Mouse (Mus musculus) C2C12 (cell line): ENCODE measurements around the gene Scmh1. TPM values are rescaled to one million over a fixed set of nuclear protein-coding genes. Genes with fewer than 3 reads are reported as not detected.

Experiments
- H3K27me3 ChIP-seq: one replicate; pipeline ENCODE4 v1.6.1; 2011; ENCODE audit not compliant: control insufficient read depth, insufficient read depth, insufficient read length
- H3K36me3 ChIP-seq: one replicate; pipeline ENCODE4 v1.6.1; 2011; ENCODE audit not compliant: control insufficient read depth, insufficient read depth
- H3K4me3 ChIP-seq: one replicate; pipeline ENCODE4 v1.5.1; 2011; ENCODE audit warnings: mild to moderate bottlenecking, control low read depth; ENCODE audit not compliant: poor library complexity, insufficient read depth, severe bottlenecking
- H3K79me2 ChIP-seq: one replicate; pipeline ENCODE4 v1.6.1; 2011; ENCODE audit not compliant: control insufficient read depth, insufficient read depth
- H3K79me3 ChIP-seq: one replicate; pipeline ENCODE4 v1.6.1; 2011; ENCODE audit warnings: low read depth, control low read depth
- H3ac ChIP-seq: one replicate; pipeline ENCODE3; 2011; ENCODE audit warnings: low read depth; ENCODE audit not compliant: control insufficient read depth, insufficient read length
- CEBPB ChIP-seq: IDR thresholded peaks from one replicate; pipeline ENCODE4 v1.6.1; 2011; ENCODE audit warnings: low read depth, mild to moderate bottlenecking, control low read depth, moderate library complexity
- CTCF ChIP-seq: IDR thresholded peaks from one replicate; pipeline ENCODE4 v1.5.1; 2011; ENCODE audit not compliant: control insufficient read depth, insufficient read depth, insufficient read length
- FOSL1 ChIP-seq: IDR thresholded peaks from one replicate; pipeline ENCODE4 v1.8.0; 2011; ENCODE audit warnings: mild to moderate bottlenecking, low read length; ENCODE audit not compliant: poor library complexity, insufficient read depth, severe bottlenecking
- MAX ChIP-seq: IDR thresholded peaks from one replicate; pipeline ENCODE4 v1.6.1; 2011; ENCODE audit warnings: mild to moderate bottlenecking, control low read depth
- MYOD1 ChIP-seq: IDR thresholded peaks from one replicate; pipeline ENCODE4 v1.6.1; 2011; ENCODE audit warnings: low read depth; ENCODE audit not compliant: control insufficient read depth, insufficient read length
- MYOG ChIP-seq: IDR thresholded peaks from one replicate; pipeline ENCODE4 v1.6.1; 2011; ENCODE audit not compliant: control insufficient read depth, insufficient read length; ENCODE audit errors: extremely low read depth
- USF1 ChIP-seq: IDR thresholded peaks from one replicate; pipeline ENCODE4 v1.6.1; 2011; ENCODE audit warnings: low read depth, mild to moderate bottlenecking, control low read depth, moderate library complexity
- polyA plus RNA-seq: library from polyadenylated mRNA; unstranded; fragments of >200 nt; fragmentation: generic; extraction: Trizol; gene quantifications from one replicate; pipeline ENCODE4 v1.2.1, GENCODE M21; 2012; ENCODE audit warnings: missing spikeins

Gene Scmh1
- polyA plus RNA-seq, 1 experiment = 40.9 TPM

DNA sequence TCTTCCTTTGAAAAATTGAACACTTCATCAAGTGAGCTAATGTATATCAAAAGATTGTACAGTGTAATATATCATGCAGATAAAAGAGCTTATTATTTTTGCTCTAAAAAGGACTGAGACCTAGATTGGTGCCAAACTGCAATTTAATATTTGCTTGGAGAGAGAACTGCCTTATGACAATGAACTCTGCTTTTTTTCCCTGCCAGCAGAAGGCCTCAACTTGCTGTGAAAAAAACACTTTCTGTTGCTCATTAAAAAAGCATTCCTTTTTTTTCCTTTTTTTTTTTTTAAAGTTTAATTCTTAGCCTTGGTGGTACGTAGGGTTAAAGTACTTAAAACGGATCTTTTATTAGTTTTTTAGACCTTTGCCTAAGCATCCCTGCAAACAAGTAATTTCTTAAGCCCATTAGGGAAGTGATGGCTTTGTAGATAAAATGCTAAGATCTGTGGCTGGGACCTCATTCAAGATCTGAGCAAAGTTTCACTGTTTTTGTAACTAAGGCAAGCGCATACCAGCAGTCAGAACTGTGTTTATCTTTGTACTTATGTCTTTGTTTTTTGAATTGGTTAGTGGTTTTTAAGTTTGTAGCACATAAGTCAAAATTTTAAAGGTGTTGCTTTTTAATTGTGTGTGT, 1.7 kb downstream of the Scmh1 start:
- Histone ChIP-seq H3K27me3 (no peaks in the 10 kb centered on the region), H3K79me2 (peaks cover 10% of the 10 kb centered on the region), H3K79me3 (peaks cover 7% of the 10 kb centered on the region), H3K36me3 (no peaks in the 10 kb centered on the region), H3K4me3 (no peak overlapping the region), H3ac (no peak overlapping the region)
- no peak for TF ChIP-seq MAX
- no peak for TF ChIP-seq FOSL1
- no peak for TF ChIP-seq MYOD1
- no peak for TF ChIP-seq CEBPB
- no peak for TF ChIP-seq MYOG
- TF ChIP-seq USF1 = no peak
- no peak for TF ChIP-seq CTCF

DNA sequence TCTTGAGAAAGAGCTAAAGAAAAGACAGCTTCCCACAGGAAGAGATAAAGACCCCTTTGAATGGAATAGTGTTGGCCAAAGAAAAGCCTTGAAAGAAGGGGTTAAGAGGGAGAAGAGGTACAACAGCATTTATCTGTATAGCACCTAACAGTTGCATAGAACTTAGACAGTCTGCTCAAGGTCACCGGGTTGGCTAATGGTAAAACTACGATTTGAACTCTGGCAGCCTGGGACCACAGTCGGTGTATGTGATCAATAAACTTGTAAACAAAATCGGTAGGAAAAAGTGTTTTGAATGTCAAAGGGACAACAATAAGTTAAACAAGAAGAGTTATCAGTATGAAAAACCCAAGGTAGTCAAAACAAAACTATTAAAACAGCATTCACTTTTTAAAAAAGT, 13.0 kb downstream of the Scmh1 start:
- H3ac ChIP-seq = no peak overlapping the region
- TF ChIP-seq FOSL1 (no peak), CTCF (no peak), MYOD1 (no peak), MAX (no peak), USF1 (no peak), CEBPB (no peak), MYOG (no peak)

DNA sequence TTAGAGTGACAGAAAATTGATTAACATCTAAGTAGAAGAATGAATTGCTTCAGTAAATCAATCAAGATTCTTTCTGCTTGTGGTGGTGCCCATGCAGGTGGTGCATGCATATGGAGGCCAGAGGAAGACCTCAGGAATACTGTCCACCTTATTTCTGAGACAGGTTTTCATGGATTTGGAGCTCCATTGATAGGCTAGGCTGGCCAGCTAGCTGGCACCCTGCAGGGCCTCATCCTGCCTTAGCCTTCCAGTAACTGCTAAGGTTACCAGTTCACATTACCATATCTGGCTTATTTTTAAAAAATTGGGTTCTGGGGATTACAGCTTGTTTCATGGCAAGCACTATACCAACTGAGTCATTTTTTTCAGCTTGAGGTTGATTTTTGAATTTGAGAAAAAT, 15.1 kb downstream of the Scmh1 start:
- Histone ChIP-seq H3K79me2 (peaks cover 11% of the 10 kb centered on the region), H3K36me3 (no peaks in the 10 kb centered on the region), H3K79me3 (no peaks in the 10 kb centered on the region), H3K27me3 (no peaks in the 10 kb centered on the region), H3ac (no peak overlapping the region), H3K4me3 (no peak overlapping the region)
- no peak for TF ChIP-seq MYOD1
- TF ChIP-seq USF1 = no peak
- no peak for TF ChIP-seq FOSL1
- TF ChIP-seq MAX = no peak
- no peak for TF ChIP-seq CTCF
- no peak for TF ChIP-seq MYOG
- TF ChIP-seq CEBPB = no peak

More for the DNA sequence above, 13.0 kb downstream of the Scmh1 start:
- Histone ChIP-seq H3K27me3 (no peaks in the 10 kb centered on the region), H3K36me3 (no peaks in the 10 kb centered on the region), H3K79me2 (peaks cover 11% of the 10 kb centered on the region), H3K79me3 (no peaks in the 10 kb centered on the region), H3K4me3 (no peak overlapping the region)

DNA sequence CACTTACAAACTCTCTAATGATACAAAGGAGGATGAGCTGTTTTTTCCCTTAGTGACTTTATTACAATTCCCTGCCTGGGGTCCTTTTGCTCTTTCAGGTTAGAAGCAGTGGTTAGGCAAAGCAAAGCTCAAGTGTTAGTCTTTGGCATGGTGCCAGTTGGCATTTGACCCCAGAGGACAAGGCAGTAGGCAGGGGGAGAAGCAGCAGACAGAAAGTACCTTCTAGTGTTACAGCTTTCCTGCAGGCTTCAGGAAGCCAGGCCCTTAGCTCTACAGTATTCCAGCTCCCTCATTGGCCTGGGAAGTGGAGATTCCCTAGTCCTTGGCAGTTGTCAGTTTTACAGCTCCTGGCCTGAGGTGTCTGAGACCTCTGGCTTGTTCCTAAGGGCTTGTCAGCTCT, 15.6 kb downstream of the Scmh1 start:
- TF ChIP-seq MYOG (no peak), MAX (no peak), CEBPB (no peak), USF1 (no peak), CTCF (no peak), MYOD1 (no peak), FOSL1 (no peak)
- Histone ChIP-seq H3ac (no peak overlapping the region), H3K36me3 (no peaks in the 10 kb centered on the region), H3K4me3 (no peak overlapping the region), H3K79me2 (peaks cover 11% of the 10 kb centered on the region), H3K27me3 (no peaks in the 10 kb centered on the region), H3K79me3 (no peaks in the 10 kb centered on the region)

DNA sequence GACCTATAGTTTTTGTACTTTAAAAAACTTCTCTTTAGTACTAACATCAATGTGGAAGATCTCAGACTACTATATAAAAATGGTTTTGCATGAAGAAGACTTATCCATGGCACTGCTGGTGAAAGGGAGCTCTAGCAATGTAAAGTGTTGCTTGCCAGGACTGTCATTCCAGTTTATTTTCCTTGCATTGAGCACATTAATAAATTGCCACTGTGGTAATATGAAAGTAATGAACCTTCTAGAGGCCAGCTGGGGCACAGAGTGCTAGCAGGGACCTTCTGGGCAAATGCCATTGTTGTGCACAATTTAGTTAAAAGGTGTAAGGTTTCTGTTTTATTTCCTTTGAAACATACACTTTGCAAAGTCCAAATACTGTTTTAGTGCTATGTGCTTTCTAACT, 25.5 kb downstream of the Scmh1 start:
- Histone ChIP-seq H3K36me3 (no peaks in the 10 kb centered on the region), H3K4me3 (no peak overlapping the region), H3K79me2 (no peaks in the 10 kb centered on the region), H3ac (no peak overlapping the region), H3K27me3 (no peaks in the 10 kb centered on the region), H3K79me3 (peaks cover 2% of the 10 kb centered on the region)
- TF ChIP-seq MAX (no peak), FOSL1 (no peak), CEBPB (no peak), USF1 (no peak), CTCF (no peak), MYOG (no peak), MYOD1 (no peak)
